Mouse (Mus musculus) spleen, adult 2 months (tissue): Measurements from ENCODE around the gene Il17c.
A peak's percentile ranks its signal among the peaks of the same experiment; 100 is the strongest.

ENCODE experiments used
- CTCF ChIP-seq: fragments of 200-500 bp; IDR thresholded peaks from 2 replicates; pipeline ENCODE4 v1.5.1; 2011; ENCODE audit warnings: mild to moderate bottlenecking, inconsistent platforms; ENCODE audit not compliant: insufficient read depth, insufficient read length, insufficient replicate concordance; ENCODE audit errors: extremely low read depth
- POLR2A ChIP-seq: fragments of 200-500 bp; IDR thresholded peaks from 2 replicates; pipeline ENCODE4 v1.6.1; 2011; ENCODE audit warnings: low read depth, low read length, inconsistent platforms

DNA sequence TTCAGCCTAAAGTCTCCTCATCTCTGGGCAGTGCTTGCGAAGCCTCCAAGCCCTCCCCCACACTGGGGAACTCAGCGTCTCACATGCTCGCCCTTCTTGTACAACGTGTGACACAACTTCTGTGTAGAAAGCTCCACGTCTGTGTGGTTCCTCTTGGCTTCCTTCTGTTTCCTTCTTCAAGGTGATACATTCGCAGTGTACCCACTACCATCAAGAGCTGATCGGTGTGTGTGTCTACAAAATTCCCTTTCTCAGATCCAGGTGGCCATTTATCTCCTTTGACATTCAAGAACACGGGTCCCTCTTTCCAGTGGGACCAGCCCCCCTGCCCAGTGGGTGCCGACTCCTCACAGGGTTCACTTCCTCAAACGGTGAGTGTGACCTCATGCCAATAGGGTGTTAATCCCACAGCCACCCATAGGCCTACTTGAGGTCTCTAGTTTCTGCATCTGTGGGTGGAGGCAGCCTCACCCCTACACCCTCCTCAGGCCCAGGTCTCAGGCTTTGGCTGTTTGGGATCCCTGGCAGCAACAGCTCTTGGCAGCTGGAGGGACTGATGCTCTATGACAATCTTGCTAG is 8.3 kb downstream of the Il17c start:
- peak; percentile 21 for TF ChIP-seq POLR2A
- TF ChIP-seq CTCF = peak; percentile 26; the same call in 1 of the 2 replicates
